Mouse (Mus musculus) heart, adult 18-20 months (tissue): ENCODE measurements around the gene Vrk2. TPM values are rescaled to one million over a fixed set of nuclear protein-coding genes. Genes with fewer than 3 reads are reported as not detected.

Source experiments
- total RNA-seq, 2 experiments: library from RNA; stranded (reverse); gene quantifications; 2 replicates each; pipeline ENCODE4 v1.2.3; 2021

Gene Vrk2
- total RNA-seq, 2 experiments from 2014 or later: 6.0 to 6.1 TPM

Other genes starting within 250 kb of the Vrk2 start
- gene Fancl, start 207.9 kb downstream of the Vrk2 start, total RNA-seq: 10 to 100 TPM in 1 of 2 experiments, 1 to 10 TPM in 1; 9.1 to 11.0 TPM
- not detected for gene Gm6899, start 758 bp downstream of the Vrk2 start, total RNA-seq